Mouse (Mus musculus) lung, embryonic 14.5 days (tissue): ENCODE measurements around the gene Mrpl45. TPM values are rescaled to one million over a fixed set of nuclear protein-coding genes. Genes with fewer than 3 reads are reported as not detected.

Experiments used
- ATAC-seq: fragments of 200-750 bp; cut with Nextera tagmentation; 2 replicates; pipeline ENCODE4 v1.8.0; 2017; ENCODE audit warnings: mild to moderate bottlenecking, moderate TSS enrichment, moderate library complexity; ENCODE audit not compliant: insufficient read depth
- DNase-seq: peaks from one replicate; pipeline ENCODE4 v3.0.0-alpha.2; 2015
- H3K27ac ChIP-seq: fragments of 300-500 bp; sonication (generic); 2 replicates; pipeline ENCODE4 v1.5.1; 2014; ENCODE audit warnings: low read depth, mild to moderate bottlenecking, moderate library complexity
- H3K27me3 ChIP-seq: fragments of 300-500 bp; sonication (generic); 2 replicates; pipeline ENCODE4 v1.6.1; 2014; ENCODE audit warnings: low read length, control low read depth; ENCODE audit not compliant: insufficient read depth
- H3K36me3 ChIP-seq: fragments of 300-500 bp; sonication (generic); 2 replicates; pipeline ENCODE4 v1.6.1; 2014; ENCODE audit warnings: control low read depth; ENCODE audit not compliant: insufficient read depth
- H3K4me1 ChIP-seq: fragments of 300-500 bp; sonication (generic); 2 replicates; pipeline ENCODE4 v1.6.1; 2014; ENCODE audit warnings: antibody characterized with exemption, control low read depth; ENCODE audit not compliant: insufficient read depth
- H3K4me2 ChIP-seq: fragments of 300-500 bp; sonication (generic); 2 replicates; pipeline ENCODE4 v1.6.1; 2014; ENCODE audit warnings: mild to moderate bottlenecking
- H3K4me3 ChIP-seq: fragments of 300-500 bp; sonication (generic); 2 replicates; pipeline ENCODE4 v1.5.1; 2014; ENCODE audit warnings: low read depth, low read length
- H3K9ac ChIP-seq: fragments of 300-500 bp; sonication (generic); 2 replicates; pipeline ENCODE4 v1.6.1; 2014
- H3K9me3 ChIP-seq: fragments of 300-500 bp; sonication (generic); 2 replicates; pipeline ENCODE4 v1.6.1; 2016; ENCODE audit warnings: low read depth, low read length, control low read depth
- CTCF ChIP-seq: IDR thresholded peaks from 2 replicates; pipeline ENCODE4 v1.5.1; 2016; ENCODE audit warnings: antibody characterized with exemption, low read depth
- WGBS: fragments of 180-500 bp; shearing (Covaris S2); extraction: QIAGEN DNeasy Blood & Tissue Kit; methylation state at CpG from one replicate; pipeline ENCODE4 v1.1.7; 2014; 5-methylcytosine and 5-hydroxymethylcytosine counted together
- polyA plus RNA-seq: library from polyadenylated mRNA; unstranded; fragments of >200 nt; fragmentation: Nextera tagmentation; extraction: Ambion mirVana; gene quantifications from 2 replicates; pipeline ENCODE4 v1.2.1, GENCODE M21; 2014

Gene Mrpl45
- polyA plus RNA-seq, 1 experiment from 2014 or later: 46.0 TPM

- DNase-seq (no peak), ATAC-seq (no peak)
- no peak overlapping the region for H3K4me2 ChIP-seq
- peaks cover 4% of the 10 kb centered on the region; the same call in 1 of the 2 replicates for H3K27me3 ChIP-seq
- no peaks in the 10 kb centered on the region for H3K9me3 ChIP-seq
- H3K9ac ChIP-seq: no peak overlapping the region
- 40% methylated on average over 6 of the region's 6 CpGs for WGBS
- peaks cover 3% of the 10 kb centered on the region; the same call in 1 of the 2 replicates for H3K4me1 ChIP-seq
- H3K27ac ChIP-seq: no peak overlapping the region
- H3K36me3 ChIP-seq: 0 out of 2 replicates have a peak, but pooled peaks cover 6% of the 10 kb centered on the region
- no peak overlapping the region for H3K4me3 ChIP-seq
- TF ChIP-seq CTCF: no peak
Observed at GRCm38 (mm10) chr11:97336238-97336637, 20.7 kb downstream of the Mrpl45 start.

GRCm38 (mm10) chr11:97336751-97337345 is 21.3 kb downstream of the Mrpl45 start:
- 59% methylated on average over 14 of the region's 14 CpGs for WGBS
- H3K27me3 ChIP-seq: peaks cover 4% of the 10 kb centered on the region; the same call in 1 of the 2 replicates
- H3K9me3 ChIP-seq: no peaks in the 10 kb centered on the region

GRCm38 (mm10) chr11:97337363-97337762 is 21.8 kb downstream of the Mrpl45 start:
- DNase-seq (no peak), ATAC-seq (no peak)
- Histone ChIP-seq H3K4me3 (no peak overlapping the region), H3K9me3 (no peaks in the 10 kb centered on the region), H3K27ac (no peak overlapping the region), H3K4me2 (no peak overlapping the region), H3K9ac (no peak overlapping the region), H3K36me3 (no peaks in the 10 kb centered on the region), H3K4me1 (peaks cover 3% of the 10 kb centered on the region; the same call in 1 of the 2 replicates), H3K27me3 (peaks cover 4% of the 10 kb centered on the region; the same call in 1 of the 2 replicates)
- peak; percentile 10; the same call in 1 of the 2 replicates for TF ChIP-seq CTCF
- 79% methylated on average over 12 of the region's 12 CpGs for WGBS

More at GRCm38 (mm10) chr11:97336751-97337345, 21.3 kb downstream of the Mrpl45 start:
- TF ChIP-seq CTCF: no peak
- Histone ChIP-seq H3K27ac (no peak overlapping the region), H3K36me3 (0 out of 2 replicates have a peak, but pooled peaks cover under 1% of the 10 kb centered on the region), H3K4me1 (peaks cover 3% of the 10 kb centered on the region; the same call in 1 of the 2 replicates), H3K4me2 (no peak overlapping the region), H3K4me3 (no peak overlapping the region), H3K9ac (no peak overlapping the region)
- no peak for DNase-seq
- ATAC-seq: no peak

- Histone ChIP-seq H3K4me3 (no peak overlapping the region; the same call in none of the 2 replicates), H3K27me3 (peaks cover 4% of the 10 kb centered on the region; the same call in 1 of the 2 replicates), H3K4me1 (peaks cover 3% of the 10 kb centered on the region; the same call in 1 of the 2 replicates), H3K9ac (peak overlapping the region; percentile 27; the same call in 1 of the 2 replicates), H3K36me3 (no peaks in the 10 kb centered on the region), H3K4me2 (peak overlapping the region; percentile 50), H3K27ac (peak overlapping the region; percentile 76), H3K9me3 (no peaks in the 10 kb centered on the region)
- DNase-seq: peak; percentile 53
- TF ChIP-seq CTCF: no peak
- 27% methylated on average over 21 of the region's 21 CpGs for WGBS
- ATAC-seq: peak; percentile 81
Observed at GRCm38 (mm10) chr11:97338302-97338976, 22.9 kb downstream of the Mrpl45 start.

GRCm38 (mm10) chr11:97338977-97339315 is 23.4 kb downstream of the Mrpl45 start:
- Histone ChIP-seq H3K36me3 (no peaks in the 10 kb centered on the region), H3K9ac (peak overlapping the region; percentile 27; the same call in 1 of the 2 replicates), H3K27me3 (peaks cover 4% of the 10 kb centered on the region; the same call in 1 of the 2 replicates), H3K4me1 (peaks cover 3% of the 10 kb centered on the region), H3K9me3 (no peaks in the 10 kb centered on the region), H3K4me3 (no peak overlapping the region; the same call in 1 of the 2 replicates), H3K27ac (peak overlapping the region; percentile 76), H3K4me2 (peak overlapping the region; percentile 50)
- ATAC-seq (peak; percentile 57; the same call in 1 of the 2 replicates), DNase-seq (peak; percentile 94)
- no peak for TF ChIP-seq CTCF
- WGBS: 16% methylated on average over 17 of the region's 17 CpGs

- no peak overlapping the region for H3K4me2 ChIP-seq
- no peak overlapping the region for H3K27ac ChIP-seq
- TF ChIP-seq CTCF: no peak
- no peaks in the 10 kb centered on the region for H3K9me3 ChIP-seq
- H3K4me3 ChIP-seq: no peak overlapping the region
- ATAC-seq: no peak
- no peaks in the 10 kb centered on the region for H3K36me3 ChIP-seq
- WGBS: 26% methylated on average over 8 of the region's 8 CpGs
- DNase-seq: no peak
- H3K9ac ChIP-seq: no peak overlapping the region
- H3K4me1 ChIP-seq: peaks cover under 1% of the 10 kb centered on the region
- no peaks in the 10 kb centered on the region for H3K27me3 ChIP-seq
Observed at GRCm38 (mm10) chr11:97343175-97343574, 27.7 kb downstream of the Mrpl45 start.

GRCm38 (mm10) chr11:97343619-97344018 is 28.1 kb downstream of the Mrpl45 start:
- Histone ChIP-seq H3K27ac (no peak overlapping the region), H3K27me3 (no peaks in the 10 kb centered on the region), H3K4me1 (no peaks in the 10 kb centered on the region; the same call in 1 of the 2 replicates), H3K4me2 (0 out of 2 replicates have a peak overlapping the region, but pooled peaks have one; percentile 7), H3K9ac (no peak overlapping the region), H3K4me3 (no peak overlapping the region), H3K9me3 (no peaks in the 10 kb centered on the region), H3K36me3 (no peaks in the 10 kb centered on the region)
- 19% methylated on average over 17 of the region's 17 CpGs for WGBS
- peak; percentile 35 for TF ChIP-seq CTCF
- DNase-seq (peak; percentile 33), ATAC-seq (no peak)
